Mouse (Mus musculus) limb, embryonic 14.5 days (tissue): ENCODE data around the gene Siae. TPM values are rescaled to one million over a fixed set of nuclear protein-coding genes. Genes with fewer than 3 reads are reported as not detected.

ENCODE experiments used
- ATAC-seq: fragments of 200-750 bp; cut with Nextera tagmentation; 2 replicates; pipeline ENCODE4 v1.8.0; 2017; ENCODE audit warnings: low read depth, moderate number of reproducible peaks, moderate TSS enrichment; ENCODE audit not compliant: low FRiP score
- DNase-seq: peaks from one replicate; pipeline ENCODE4 v3.0.0-alpha.2; 2015; ENCODE audit warnings: low spot score
- H3K27ac ChIP-seq: fragments of 300-500 bp; sonication (generic); replicated peaks from 2 replicates; pipeline ENCODE4 v1.5.1; 2014; ENCODE audit warnings: low read depth, mild to moderate bottlenecking, low read length, moderate library complexity, mixed read lengths
- H3K27me3 ChIP-seq: fragments of 300-500 bp; sonication (generic); 2 replicates; pipeline ENCODE4 v1.6.1; 2014; ENCODE audit warnings: low read length, mixed read lengths; ENCODE audit not compliant: control insufficient read depth, insufficient read depth
- H3K36me3 ChIP-seq: fragments of 300-500 bp; sonication (generic); 2 replicates; pipeline ENCODE4 v1.6.1; 2014; ENCODE audit warnings: mild to moderate bottlenecking, low read length, moderate library complexity, mixed read lengths; ENCODE audit not compliant: control insufficient read depth, insufficient read depth
- H3K4me1 ChIP-seq: fragments of 300-500 bp; sonication (generic); 2 replicates; pipeline ENCODE4 v1.6.1; 2014; ENCODE audit warnings: antibody characterized with exemption, low read length, mixed read lengths; ENCODE audit not compliant: control insufficient read depth, insufficient read depth
- H3K4me2 ChIP-seq: fragments of 300-500 bp; sonication (generic); replicated peaks from 2 replicates; pipeline ENCODE4 v1.6.1; 2014; ENCODE audit warnings: low read depth, mild to moderate bottlenecking, low read length, moderate library complexity; ENCODE audit not compliant: severe bottlenecking
- H3K4me3 ChIP-seq: fragments of 300-500 bp; sonication (generic); replicated peaks from 2 replicates; pipeline ENCODE4 v1.5.1; 2014; ENCODE audit warnings: low read length
- H3K9ac ChIP-seq: fragments of 300-500 bp; sonication (generic); 2 replicates; pipeline ENCODE4 v1.6.1; 2014; ENCODE audit warnings: mild to moderate bottlenecking, low read depth, low read length, moderate library complexity; ENCODE audit not compliant: severe bottlenecking
- H3K9me3 ChIP-seq: fragments of 300-500 bp; sonication (generic); 2 replicates; pipeline ENCODE4 v1.6.1; 2016; ENCODE audit warnings: low read length; ENCODE audit not compliant: control insufficient read depth
- POLR2A ChIP-seq: fragments of 200-500 bp; IDR thresholded peaks from 2 replicates; pipeline ENCODE4 v1.8.0; 2012; ENCODE audit warnings: inconsistent platforms, mild to moderate bottlenecking, moderate library complexity, borderline replicate concordance; ENCODE audit not compliant: insufficient read depth, insufficient read length; ENCODE audit errors: extremely low read depth
- WGBS: fragments of 180-500 bp; shearing (Covaris S2); extraction: QIAGEN DNeasy Blood & Tissue Kit; methylation state at CpG from one replicate; pipeline ENCODE4 v1.1.7; 2014; 5-methylcytosine and 5-hydroxymethylcytosine counted together
- polyA plus RNA-seq, 2 experiments: library from polyadenylated mRNA; depleted of rRNA in 1 of 2; stranded (reverse) in 1 of 2; unstranded in 1 of 2; fragments of >200 nt; fragmentation: Nextera tagmentation in 1 of 2; extraction: Ambion mirVana in 1 of 2; gene quantifications; 2 replicates each; pipeline versions ENCODE4 v1.2.1 to v1.2.3; 2012 to 2014

Siae gene
- polyA plus RNA-seq, 2 experiments = 8.1 to 9.4 TPM

DNA sequence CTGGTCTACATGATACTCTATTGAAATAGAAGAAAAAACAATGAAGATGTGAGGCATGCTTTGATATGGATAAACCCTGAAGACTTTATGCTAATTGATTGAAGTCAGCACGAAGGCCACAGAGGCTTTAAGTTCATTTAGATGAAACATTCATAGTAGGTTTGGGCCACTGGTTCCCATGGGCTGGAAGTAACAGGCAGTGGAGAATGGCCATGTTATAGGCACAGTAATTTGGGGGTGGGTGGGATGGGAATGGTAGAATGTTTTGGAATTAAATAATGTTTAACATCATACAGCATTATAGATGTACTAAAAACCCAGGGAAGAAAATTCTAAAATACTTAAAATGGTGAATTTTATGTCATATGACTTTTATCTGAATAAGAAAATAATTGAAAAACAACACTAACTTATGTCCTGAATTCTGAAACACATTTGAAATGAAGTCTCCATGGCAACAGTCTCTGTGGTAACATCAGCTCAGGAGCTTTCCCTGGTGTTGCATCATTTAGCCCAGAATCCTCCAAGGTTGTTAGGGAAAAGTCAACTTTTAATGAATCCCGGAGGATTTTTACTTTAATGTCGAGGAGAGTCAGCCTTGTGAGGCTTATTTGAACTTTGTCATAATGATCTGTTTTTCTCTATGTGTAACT is 131.9 kb downstream of the Siae start:
- H3K9me3 ChIP-seq = no peaks in the 10 kb centered on the region
- no peak overlapping the region for H3K9ac ChIP-seq
- H3K36me3 ChIP-seq = no peaks in the 10 kb centered on the region
- 78% methylated on average over 3 of the region's 3 CpGs for whole genome bisulfite sequencing
- H3K4me2 ChIP-seq = no peak overlapping the region
- no peaks in the 10 kb centered on the region for H3K4me1 ChIP-seq
- no peak for TF ChIP-seq POLR2A
- H3K4me3 ChIP-seq = no peak overlapping the region
- ATAC-seq = no peak
- no peak for DNase-seq
- no peak overlapping the region for H3K27ac ChIP-seq
- H3K27me3 ChIP-seq = no peaks in the 10 kb centered on the region

DNA sequence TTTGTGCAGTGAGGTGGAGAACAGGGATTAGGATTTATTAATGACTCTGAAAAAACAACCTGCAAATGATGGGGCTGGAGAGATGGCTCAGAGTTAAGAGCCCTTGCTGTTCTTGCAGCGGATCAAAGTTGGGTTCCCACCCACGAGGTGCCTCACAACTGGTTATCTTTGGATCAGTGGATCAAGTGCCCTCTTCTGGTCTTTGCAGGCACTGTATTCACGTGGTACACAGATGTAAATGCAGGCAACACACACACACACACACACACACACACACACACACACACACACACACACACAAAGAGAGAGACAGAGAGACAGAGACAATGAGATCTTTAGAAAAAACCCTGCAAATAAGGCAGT is 132.4 kb downstream of the Siae start:
- ATAC-seq = no peak
- H3K9me3 ChIP-seq = no peaks in the 10 kb centered on the region
- DNase-seq = no peak
- 46% methylated on average over 3 of the region's 3 CpGs for WGBS
- no peak overlapping the region for H3K4me2 ChIP-seq
- H3K4me3 ChIP-seq = no peak overlapping the region
- H3K27me3 ChIP-seq = no peaks in the 10 kb centered on the region
- no peak for TF ChIP-seq POLR2A
- no peaks in the 10 kb centered on the region for H3K4me1 ChIP-seq
- H3K9ac ChIP-seq = no peak overlapping the region
- no peaks in the 10 kb centered on the region for H3K36me3 ChIP-seq
- H3K27ac ChIP-seq = no peak overlapping the region

DNA sequence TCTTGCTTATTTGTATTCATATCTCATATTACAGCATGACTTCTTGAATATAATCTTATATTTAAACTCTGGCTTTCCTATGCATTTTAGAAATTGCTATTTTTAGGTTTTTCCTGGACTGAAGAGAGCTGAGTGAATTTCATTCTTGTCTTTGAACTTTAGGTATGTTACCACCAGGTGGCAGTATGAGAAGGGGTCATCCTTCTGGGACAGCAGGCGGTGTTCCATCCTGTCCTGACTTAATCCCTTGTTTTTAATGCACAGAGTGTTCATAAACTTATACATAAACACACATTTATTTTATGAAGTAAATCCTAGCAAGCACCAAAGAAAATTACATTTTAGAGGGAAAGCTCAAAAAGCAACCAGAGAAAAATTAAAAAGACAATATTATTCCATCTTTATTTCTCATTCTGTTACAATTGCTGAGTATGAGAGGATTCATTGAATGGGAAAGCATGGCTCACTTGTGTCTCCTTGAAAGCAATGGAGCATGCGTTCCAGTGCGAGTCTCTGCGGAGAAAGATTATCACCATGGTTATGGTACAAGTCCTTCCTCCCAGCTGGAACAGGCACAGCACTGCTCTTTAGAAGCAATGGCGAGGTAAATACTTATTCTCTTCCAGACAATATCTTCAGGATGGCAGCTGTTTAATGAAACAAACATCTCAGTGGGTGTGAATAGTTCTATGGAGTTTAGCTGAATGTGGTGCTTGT is 134.6 kb downstream of the Siae start:
- no peak overlapping the region for H3K27ac ChIP-seq
- no peaks in the 10 kb centered on the region for H3K36me3 ChIP-seq
- no peak overlapping the region for H3K4me2 ChIP-seq
- DNase-seq = peak; percentile 40
- TF ChIP-seq POLR2A = no peak
- H3K27me3 ChIP-seq = no peaks in the 10 kb centered on the region
- ATAC-seq = no peak
- H3K9ac ChIP-seq = no peak overlapping the region
- H3K9me3 ChIP-seq = no peaks in the 10 kb centered on the region
- H3K4me1 ChIP-seq = no peaks in the 10 kb centered on the region
- WGBS = 60% methylated on average over 5 of the region's 5 CpGs
- no peak overlapping the region for H3K4me3 ChIP-seq

Other genes with a start within 250 kb of the Siae start
- 3.3 and 4.6 TPM in 2 replicates for gene Ccdc15, start 207.3 kb upstream of the Siae start, polyA plus RNA-seq (2012; rRNA removed)
- gene Ccdc15, start 207.3 kb upstream of the Siae start, polyA plus RNA-seq (2014; fragmentation: Nextera tagmentation; extraction: Ambion mirVana) = 6.0 and 6.4 TPM in 2 replicates
- gene Hepacam, start 188.3 kb upstream of the Siae start, polyA plus RNA-seq (2012; rRNA removed) = 0.05 and 0.11 TPM in 2 replicates
- gene Hepacam, start 188.3 kb upstream of the Siae start, polyA plus RNA-seq (2014; fragmentation: Nextera tagmentation; extraction: Ambion mirVana) = 0.10 TPM in 1 of 2 replicates, not detected in the other
- gene Robo4, start 153.8 kb upstream of the Siae start, polyA plus RNA-seq (2012; rRNA removed) = 13.2 and 17.6 TPM in 2 replicates
- gene Robo4, start 153.8 kb upstream of the Siae start, polyA plus RNA-seq (2014; fragmentation: Nextera tagmentation; extraction: Ambion mirVana) = 12.4 and 13.8 TPM in 2 replicates
- gene Robo3, start 122.5 kb upstream of the Siae start, polyA plus RNA-seq (2012; rRNA removed) = 0.39 and 0.87 TPM in 2 replicates
- 0.07 and 0.21 TPM in 2 replicates for gene Robo3, start 122.5 kb upstream of the Siae start, polyA plus RNA-seq (2014; fragmentation: Nextera tagmentation; extraction: Ambion mirVana)
- gene Msantd2, start 66.4 kb upstream of the Siae start, polyA plus RNA-seq (2012; rRNA removed) = 64.4 and 74.2 TPM in 2 replicates
- 26.7 and 31.7 TPM in 2 replicates for gene Msantd2, start 66.4 kb upstream of the Siae start, polyA plus RNA-seq (2014; fragmentation: Nextera tagmentation; extraction: Ambion mirVana)
- gene Esam, start 27.6 kb upstream of the Siae start, polyA plus RNA-seq (2012; rRNA removed) = 34.7 and 35.4 TPM in 2 replicates
- 44.1 and 48.3 TPM in 2 replicates for gene Esam, start 27.6 kb upstream of the Siae start, polyA plus RNA-seq (2014; fragmentation: Nextera tagmentation; extraction: Ambion mirVana)
- gene Vsig2, start 16.4 kb upstream of the Siae start, polyA plus RNA-seq (2012; rRNA removed) = 4.8 and 5.2 TPM in 2 replicates
- 0.59 and 1.4 TPM in 2 replicates for gene Vsig2, start 16.4 kb upstream of the Siae start, polyA plus RNA-seq (2014; fragmentation: Nextera tagmentation; extraction: Ambion mirVana)
- gene Nrgn, start 2.8 kb upstream of the Siae start, polyA plus RNA-seq (2012; rRNA removed) = 17.7 and 26.1 TPM in 2 replicates
- 12.3 and 17.2 TPM in 2 replicates for gene Nrgn, start 2.8 kb upstream of the Siae start, polyA plus RNA-seq (2014; fragmentation: Nextera tagmentation; extraction: Ambion mirVana)
- gene Spa17, start 58.0 kb downstream of the Siae start, polyA plus RNA-seq (2012; rRNA removed) = 1.8 and 2.5 TPM in 2 replicates
- gene Spa17, start 58.0 kb downstream of the Siae start, polyA plus RNA-seq (2014; fragmentation: Nextera tagmentation; extraction: Ambion mirVana) = 3.1 and 4.1 TPM in 2 replicates
- 110 and 122 TPM in 2 replicates for gene Tbrg1, start 101.6 kb downstream of the Siae start, polyA plus RNA-seq (2012; rRNA removed)
- gene Tbrg1, start 101.6 kb downstream of the Siae start, polyA plus RNA-seq (2014; fragmentation: Nextera tagmentation; extraction: Ambion mirVana) = 208 and 211 TPM in 2 replicates
- 37.4 and 51.1 TPM in 2 replicates for gene Panx3, start 113.5 kb downstream of the Siae start, polyA plus RNA-seq (2012; rRNA removed)
- 13.7 and 15.9 TPM in 2 replicates for gene Panx3, start 113.5 kb downstream of the Siae start, polyA plus RNA-seq (2014; fragmentation: Nextera tagmentation; extraction: Ambion mirVana)
- gene Olfr160, start 160.6 kb downstream of the Siae start, polyA plus RNA-seq (2012; rRNA removed) = not detected in 2 replicates
- not detected in 2 replicates for gene Olfr160, start 160.6 kb downstream of the Siae start, polyA plus RNA-seq (2014; fragmentation: Nextera tagmentation; extraction: Ambion mirVana)
- 0.15 and 0.24 TPM in 2 replicates for gene Olfr874, start 189.4 kb downstream of the Siae start, polyA plus RNA-seq (2012; rRNA removed)
- not detected in 2 replicates for gene Olfr874, start 189.4 kb downstream of the Siae start, polyA plus RNA-seq (2014; fragmentation: Nextera tagmentation; extraction: Ambion mirVana)
- gene Olfr875, start 216.2 kb downstream of the Siae start, polyA plus RNA-seq (2012; rRNA removed) = 0.14 and 0.27 TPM in 2 replicates
- not detected in 2 replicates for gene Olfr875, start 216.2 kb downstream of the Siae start, polyA plus RNA-seq (2014; fragmentation: Nextera tagmentation; extraction: Ambion mirVana)
- not detected in 2 replicates for gene Olfr876, start 247.3 kb downstream of the Siae start, polyA plus RNA-seq (2012; rRNA removed)
- not detected in 2 replicates for gene Olfr876, start 247.3 kb downstream of the Siae start, polyA plus RNA-seq (2014; fragmentation: Nextera tagmentation; extraction: Ambion mirVana)